In genomic region chr16:30127015-30127414, GRCm38 (mm10) we compare ENCODE assay signal across 30 mouse cellular contexts.
"Had no signal": no experiment of that assay in that cellular context is flagged by ENCODE, and none has a peak within 500 bp of the region (broad histone marks: within the 10 kb centered on the region; RNA-seq: fewer than 3 reads in every experiment).

No protein-coding gene starts in this region.

- H3K4me3 ChIP-seq: heart, embryonic 10.5 days; heart, embryonic 12.5 days; heart, embryonic 13.5 days; heart, embryonic 15.5 days; hindbrain, embryonic 10.5 days; hindbrain, embryonic 12.5 days; hindbrain, embryonic 13.5 days; hindbrain, embryonic 15.5 days; intestine, embryonic 15.5 days; kidney, embryonic 15.5 days; left cerebral cortex, adult 2 months had no signal

- H3K9ac ChIP-seq: heart, embryonic 12.5 days; heart, embryonic 13.5 days; heart, embryonic 15.5 days; hindbrain, embryonic 12.5 days; hindbrain, embryonic 13.5 days; hindbrain, embryonic 14.5 days; hindbrain, embryonic 15.5 days; intestine, embryonic 15.5 days; kidney, embryonic 15.5 days had no signal

- H3K9me3 ChIP-seq: heart, embryonic 10.5 days; heart, embryonic 12.5 days; heart, embryonic 15.5 days; hindbrain, embryonic 13.5 days; hindbrain, embryonic 15.5 days; intestine, embryonic 15.5 days; kidney, embryonic 15.5 days had no signal

- H3K36me3 ChIP-seq: heart, embryonic 10.5 days; heart, embryonic 12.5 days; heart, embryonic 13.5 days; heart, embryonic 15.5 days; hindbrain, embryonic 10.5 days; hindbrain, embryonic 12.5 days; hindbrain, embryonic 13.5 days; hindbrain, embryonic 15.5 days; intestine, embryonic 15.5 days; kidney, embryonic 15.5 days had no signal

- DNase-seq: heart, postnatal 10 days; heart, postnatal 14 days; heart, postnatal 36 days; heart, postnatal 4 days; kidney, adult 11 months; kidney, adult 18-20 months; kidney, adult 2 months; kidney, adult 8-10 months; kidney, adult 9 months; kidney, postnatal 10 days; kidney, postnatal 14 days; kidney, postnatal 25 days; kidney, postnatal 36 days; kidney, postnatal 4 days; layer of hippocampus, adult 9-11 months; layer of hippocampus, postnatal 36 days had no signal

- H3K27ac ChIP-seq: heart, embryonic 10.5 days; heart, embryonic 13.5 days; heart, embryonic 15.5 days; hindbrain, embryonic 10.5 days; hindbrain, embryonic 12.5 days; hindbrain, embryonic 13.5 days; hindbrain, embryonic 14.5 days; hindbrain, embryonic 15.5 days; hindbrain, postnatal 0 days; intestine, embryonic 15.5 days; kidney, embryonic 15.5 days; kidney, postnatal 0 days; left cerebral cortex, adult 2 months had no signal

- H3K27me3 ChIP-seq: intestine, embryonic 15.5 days had no signal
